Mouse (Mus musculus) neural tube, embryonic 15.5 days (tissue): ENCODE data around the gene Gm20388. TPM values are rescaled to one million over a fixed set of nuclear protein-coding genes. Genes with fewer than 3 reads are reported as not detected.

Source experiments
- ATAC-seq: fragments of 200-750 bp; cut with Nextera tagmentation; 2 replicates; pipeline ENCODE4 v1.8.0; 2017; ENCODE audit warnings: mild to moderate bottlenecking, moderate TSS enrichment, moderate library complexity; ENCODE audit not compliant: low FRiP score
- H3K27ac ChIP-seq: fragments of 300-500 bp; sonication (generic); replicated peaks from 2 replicates; pipeline ENCODE4 v1.5.1; 2015; ENCODE audit warnings: mild to moderate bottlenecking, inconsistent platforms
- H3K27me3 ChIP-seq: fragments of 300-500 bp; sonication (generic); replicated peaks from 2 replicates; pipeline ENCODE4 v1.6.1; 2015; ENCODE audit warnings: inconsistent platforms
- H3K36me3 ChIP-seq: fragments of 300-500 bp; sonication (generic); 2 replicates; pipeline ENCODE4 v1.6.1; 2015; ENCODE audit warnings: inconsistent platforms
- H3K4me1 ChIP-seq: fragments of 300-500 bp; sonication (generic); 2 replicates; pipeline ENCODE4 v1.6.1; 2015; ENCODE audit warnings: inconsistent platforms
- H3K4me2 ChIP-seq: fragments of 300-500 bp; sonication (generic); 2 replicates; pipeline ENCODE4 v1.6.1; 2015; ENCODE audit warnings: inconsistent platforms, mild to moderate bottlenecking, moderate library complexity
- H3K4me3 ChIP-seq: fragments of 300-500 bp; sonication (generic); replicated peaks from 2 replicates; pipeline ENCODE4 v1.5.1; 2015; ENCODE audit warnings: mild to moderate bottlenecking, inconsistent platforms
- H3K9ac ChIP-seq: fragments of 300-500 bp; sonication (generic); replicated peaks from 2 replicates; pipeline ENCODE4 v1.6.1; 2015; ENCODE audit warnings: mild to moderate bottlenecking, inconsistent platforms
- H3K9me3 ChIP-seq: fragments of 300-500 bp; sonication (generic); replicated peaks from 2 replicates; pipeline ENCODE4 v1.6.1; 2016; ENCODE audit warnings: inconsistent platforms
- WGBS: fragments of 180-500 bp; shearing (Covaris S2); methylation state at CpG from one replicate; pipeline ENCODE4 v1.1.7; 2015; ENCODE audit warnings: mixed read lengths; 5-methylcytosine and 5-hydroxymethylcytosine counted together
- polyA plus RNA-seq: library from polyadenylated mRNA; unstranded; fragments of >200 nt; fragmentation: Nextera tagmentation; extraction: Ambion mirVana; gene quantifications from 2 replicates; pipeline ENCODE4 v1.2.1, GENCODE M21; 2015

Gene Gm20388
- polyA plus RNA-seq, 1 experiment from 2014 or later, result not detected

GRCm38 (mm10) chr8:120393085-120393484 lies 482.4 kb downstream of the Gm20388 start:
- Histone ChIP-seq H3K9ac (no peak overlapping the region), H3K9me3 (no peaks in the 10 kb centered on the region), H3K4me3 (no peak overlapping the region), H3K27ac (peak overlapping the region; percentile 33; the same call in 1 of the 2 replicates), H3K4me1 (peaks cover 56% of the 10 kb centered on the region), H3K36me3 (no peaks in the 10 kb centered on the region), H3K27me3 (no peaks in the 10 kb centered on the region), H3K4me2 (no peak overlapping the region)
- no peak for ATAC-seq
- 68% methylated on average over 11 of the region's 11 CpGs for WGBS

- H3K9ac ChIP-seq, result no peak overlapping the region
- no peak for ATAC-seq
- no peak overlapping the region for H3K4me2 ChIP-seq
- WGBS, result 62% methylated on average over 9 of the region's 9 CpGs
- H3K4me3 ChIP-seq, result no peak overlapping the region
- 0 out of 2 replicates have a peak overlapping the region, but pooled peaks have one; percentile 48 for H3K27ac ChIP-seq
- no peaks in the 10 kb centered on the region for H3K9me3 ChIP-seq
- H3K36me3 ChIP-seq, result no peaks in the 10 kb centered on the region
- H3K27me3 ChIP-seq, result no peaks in the 10 kb centered on the region
- peaks cover 57% of the 10 kb centered on the region for H3K4me1 ChIP-seq
Measured at GRCm38 (mm10) chr8:120393871-120394275, 483.2 kb downstream of the Gm20388 start.

GRCm38 (mm10) chr8:120395892-120396291 lies 485.3 kb downstream of the Gm20388 start:
- no peak overlapping the region for H3K4me3 ChIP-seq
- no peaks in the 10 kb centered on the region for H3K27me3 ChIP-seq
- no peaks in the 10 kb centered on the region for H3K9me3 ChIP-seq
- H3K27ac ChIP-seq, result no peak overlapping the region
- H3K9ac ChIP-seq, result no peak overlapping the region
- 92% methylated on average over 3 of the region's 3 CpGs for WGBS
- no peak for ATAC-seq
- H3K36me3 ChIP-seq, result no peaks in the 10 kb centered on the region
- peaks cover 70% of the 10 kb centered on the region for H3K4me1 ChIP-seq
- no peak overlapping the region for H3K4me2 ChIP-seq

- no peaks in the 10 kb centered on the region for H3K9me3 ChIP-seq
- peaks cover 61% of the 10 kb centered on the region for H3K4me1 ChIP-seq
- no peak overlapping the region for H3K4me3 ChIP-seq
- no peak for ATAC-seq
- no peak overlapping the region for H3K4me2 ChIP-seq
- no peaks in the 10 kb centered on the region for H3K27me3 ChIP-seq
- 0 out of 2 replicates have a peak overlapping the region, but pooled peaks have one; percentile 64 for H3K27ac ChIP-seq
- WGBS, result 40% methylated on average over 3 of the region's 3 CpGs
- H3K9ac ChIP-seq, result no peak overlapping the region
- H3K36me3 ChIP-seq, result no peaks in the 10 kb centered on the region
Measured at GRCm38 (mm10) chr8:120396756-120397155, 486.1 kb downstream of the Gm20388 start.

- Histone ChIP-seq H3K27ac (peak overlapping the region; percentile 64), H3K4me3 (no peak overlapping the region), H3K4me2 (peak overlapping the region; percentile 9; the same call in 1 of the 2 replicates), H3K36me3 (no peaks in the 10 kb centered on the region), H3K4me1 (peaks cover 52% of the 10 kb centered on the region), H3K27me3 (no peaks in the 10 kb centered on the region), H3K9ac (no peak overlapping the region), H3K9me3 (no peaks in the 10 kb centered on the region)
- 32% methylated on average over 15 of the region's 15 CpGs for WGBS
- no peak for ATAC-seq
Measured at GRCm38 (mm10) chr8:120397444-120398411, 487.1 kb downstream of the Gm20388 start.

- ATAC-seq, result peak; percentile 28; the same call in 1 of the 2 replicates
- H3K36me3 ChIP-seq, result no peaks in the 10 kb centered on the region
- H3K4me3 ChIP-seq, result 0 out of 2 replicates have a peak overlapping the region, but pooled peaks have one; percentile 12
- H3K4me2 ChIP-seq, result peak overlapping the region; percentile 51
- no peak overlapping the region for H3K9ac ChIP-seq
- WGBS, result 27% methylated on average over 33 of the region's 33 CpGs
- H3K4me1 ChIP-seq, result peaks cover 40% of the 10 kb centered on the region
- H3K9me3 ChIP-seq, result no peaks in the 10 kb centered on the region
- no peaks in the 10 kb centered on the region for H3K27me3 ChIP-seq
- H3K27ac ChIP-seq, result peak overlapping the region; percentile 56
Measured at GRCm38 (mm10) chr8:120399212-120399934, 488.7 kb downstream of the Gm20388 start.

- Histone ChIP-seq H3K27me3 (no peaks in the 10 kb centered on the region), H3K36me3 (no peaks in the 10 kb centered on the region), H3K9ac (no peak overlapping the region), H3K4me1 (peaks cover 44% of the 10 kb centered on the region), H3K4me2 (no peak overlapping the region), H3K9me3 (no peaks in the 10 kb centered on the region), H3K4me3 (no peak overlapping the region), H3K27ac (no peak overlapping the region)
- 92% methylated on average over 2 of the region's 2 CpGs for WGBS
- no peak for ATAC-seq
Measured at GRCm38 (mm10) chr8:120401216-120401615, 490.6 kb downstream of the Gm20388 start.

- no peak overlapping the region for H3K9ac ChIP-seq
- H3K9me3 ChIP-seq, result no peaks in the 10 kb centered on the region
- no peaks in the 10 kb centered on the region for H3K36me3 ChIP-seq
- no peak overlapping the region for H3K4me3 ChIP-seq
- WGBS, result 86% methylated on average over 7 of the region's 7 CpGs
- H3K27ac ChIP-seq, result no peak overlapping the region
- H3K27me3 ChIP-seq, result no peaks in the 10 kb centered on the region
- peaks cover 44% of the 10 kb centered on the region for H3K4me1 ChIP-seq
- no peak overlapping the region for H3K4me2 ChIP-seq
- ATAC-seq, result no peak
Measured at GRCm38 (mm10) chr8:120401712-120402111, 491.1 kb downstream of the Gm20388 start.

GRCm38 (mm10) chr8:120403606-120404269 lies 493.1 kb downstream of the Gm20388 start:
- Histone ChIP-seq H3K9me3 (no peaks in the 10 kb centered on the region), H3K27me3 (no peaks in the 10 kb centered on the region), H3K9ac (no peak overlapping the region), H3K4me2 (no peak overlapping the region), H3K4me1 (peaks cover 36% of the 10 kb centered on the region), H3K4me3 (no peak overlapping the region), H3K36me3 (no peaks in the 10 kb centered on the region), H3K27ac (no peak overlapping the region)
- 80% methylated on average over 7 of the region's 7 CpGs for WGBS
- ATAC-seq, result no peak

GRCm38 (mm10) chr8:120404609-120405036 lies 494.0 kb downstream of the Gm20388 start:
- H3K4me1 ChIP-seq, result peaks cover 35% of the 10 kb centered on the region
- 27% methylated on average over 7 of the region's 7 CpGs for WGBS
- no peak overlapping the region for H3K27ac ChIP-seq
- no peak overlapping the region for H3K4me3 ChIP-seq
- no peaks in the 10 kb centered on the region for H3K36me3 ChIP-seq
- H3K4me2 ChIP-seq, result no peak overlapping the region
- no peaks in the 10 kb centered on the region for H3K27me3 ChIP-seq
- H3K9me3 ChIP-seq, result no peaks in the 10 kb centered on the region
- H3K9ac ChIP-seq, result no peak overlapping the region
- ATAC-seq, result no peak

- 92% methylated on average over 12 of the region's 12 CpGs for WGBS
- H3K4me3 ChIP-seq, result no peak overlapping the region
- H3K9me3 ChIP-seq, result no peaks in the 10 kb centered on the region
- no peak overlapping the region for H3K27ac ChIP-seq
- no peak overlapping the region for H3K4me2 ChIP-seq
- H3K36me3 ChIP-seq, result no peaks in the 10 kb centered on the region
- no peak overlapping the region for H3K9ac ChIP-seq
- peaks cover 41% of the 10 kb centered on the region for H3K4me1 ChIP-seq
- 0 out of 2 replicates have a peak, but pooled peaks cover 5% of the 10 kb centered on the region for H3K27me3 ChIP-seq
- no peak for ATAC-seq
Measured at GRCm38 (mm10) chr8:120406008-120406632, 495.5 kb downstream of the Gm20388 start.
